ENCODE assay signal across 13 mouse cellular contexts in the genomic region with DNA sequence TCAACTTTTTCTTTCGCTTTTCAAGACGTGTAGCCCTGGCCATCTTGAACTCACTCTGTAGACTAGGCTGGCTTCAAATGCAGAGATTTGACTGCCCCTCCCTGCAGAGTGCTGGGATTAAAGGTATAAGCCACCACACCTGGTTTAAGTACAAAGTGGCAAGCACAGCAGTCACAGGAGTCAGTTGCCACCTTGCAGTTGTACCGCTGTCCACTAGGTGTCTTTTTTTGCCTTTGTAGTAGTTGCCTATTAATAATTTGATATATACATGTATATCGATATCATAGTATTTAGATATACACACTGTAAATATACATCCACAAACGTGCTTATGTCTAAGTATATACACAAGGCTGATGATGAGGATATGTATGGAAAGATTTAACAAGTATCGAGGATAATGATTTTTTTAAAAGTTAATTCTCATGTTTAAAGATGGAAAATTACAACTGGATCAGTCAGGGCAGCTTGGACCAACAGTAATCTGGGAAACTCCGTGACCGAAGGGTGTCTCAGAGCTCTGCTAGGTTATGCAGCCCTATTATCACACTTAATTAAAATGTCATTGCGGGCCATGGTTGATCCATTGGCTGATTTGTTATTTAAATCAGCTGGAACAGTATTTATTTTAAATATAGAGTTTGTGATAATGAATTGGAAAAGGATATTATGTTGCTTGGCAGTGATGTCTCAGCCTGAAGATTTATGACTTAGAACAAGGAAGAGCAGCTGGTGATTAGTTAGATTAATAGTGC.
DNase-seq lines count a peak whose midpoint lies in the region; ATAC-seq and TF ChIP-seq lines count a peak whose summit lies in the region.
"Had no signal": no experiment of that assay in that cellular context is flagged by ENCODE, and none has a peak within 500 bp of the region (broad histone marks: within the 10 kb centered on the region; RNA-seq: fewer than 3 reads in every experiment).

No protein-coding gene starts in this region.

- no peaks in the 10 kb centered on the region for H3K36me3 ChIP-seq in forebrain, postnatal 0 days (ENCODE audit: insufficient read depth)
- H3K36me3 ChIP-seq in forebrain, embryonic 16.5 days (ENCODE audit: control insufficient read depth, insufficient read depth), result no peaks in the 10 kb centered on the region
- H3K36me3 ChIP-seq: embryonic facial prominence, embryonic 15.5 days; midbrain, embryonic 13.5 days had no signal

- H3K4me2 ChIP-seq in forebrain, postnatal 0 days (ENCODE audit: low read depth), result no peak overlapping the region
- H3K4me2 ChIP-seq in forebrain, embryonic 16.5 days (ENCODE audit: low read length), result no peak overlapping the region
- H3K4me2 ChIP-seq: embryonic facial prominence, embryonic 15.5 days; heart, embryonic 11.5 days; midbrain, embryonic 13.5 days had no signal

- H3K27ac ChIP-seq in forebrain, postnatal 0 days (ENCODE audit: low read depth, low read length), result no peak overlapping the region
- H3K27ac ChIP-seq in forebrain, embryonic 16.5 days (ENCODE audit: low read length), result no peak overlapping the region
- H3K27ac ChIP-seq in layer of hippocampus, adult 2 months, result no peak overlapping the region
- H3K27ac ChIP-seq: embryonic facial prominence, embryonic 15.5 days; midbrain, embryonic 13.5 days had no signal

- H3K9me3 ChIP-seq in forebrain, postnatal 0 days (ENCODE audit: low read length), result no peaks in the 10 kb centered on the region
- H3K9me3 ChIP-seq in forebrain, embryonic 16.5 days (ENCODE audit: control insufficient read depth, low read length), result no peaks in the 10 kb centered on the region
- H3K9me3 ChIP-seq: embryonic facial prominence, embryonic 15.5 days; midbrain, embryonic 13.5 days had no signal

- no peak for ATAC-seq in forebrain, postnatal 0 days
- ATAC-seq in forebrain, embryonic 16.5 days, result no peak; the same call in 1 of the 2 replicates
- ATAC-seq: inflammation-experienced regulatory T-cells, adult 6 months; midbrain, embryonic 13.5 days had no signal

- DNase-seq in forebrain, postnatal 0 days, result no peak
- DNase-seq in layer of hippocampus, adult 2 months (ENCODE audit: low spot score in 2 of 2), result no peak
- DNase-seq in layer of hippocampus, postnatal 25 days (ENCODE audit: extremely low spot score in 1 of 2, low spot score in 1 of 2), result no peak
- DNase-seq in thymus, postnatal 4 days, result peak; percentile 9
- no peak for DNase-seq in thymus, postnatal 25 days
- no peak for DNase-seq in adrenal gland, postnatal 4 days (ENCODE audit: low spot score in 2 of 2)
- no peak for DNase-seq in gastrocnemius, adult 18-20 months (ENCODE audit: low spot score)
- DNase-seq: spleen, adult 18-20 months had no signal

- H3K27me3 ChIP-seq in forebrain, postnatal 0 days (ENCODE audit: insufficient read depth, low read length), result no peaks in the 10 kb centered on the region
- H3K27me3 ChIP-seq in forebrain, embryonic 16.5 days (replicated peaks; ENCODE audit: control insufficient read depth, insufficient read depth, low read length), result no peaks in the 10 kb centered on the region
- H3K27me3 ChIP-seq: embryonic facial prominence, embryonic 15.5 days; midbrain, embryonic 13.5 days had no signal

- WGBS in forebrain, postnatal 0 days, result 76% methylated on average over 9 of the region's 9 CpGs
- 84% methylated on average over 9 of the region's 9 CpGs for WGBS in forebrain, embryonic 16.5 days

- TF ChIP-seq CTCF in forebrain, postnatal 0 days (IDR thresholded peaks at IDR 0.05; ENCODE audit: low read depth), result peak; percentile 56
- peak; percentile 80 for TF ChIP-seq CTCF in layer of hippocampus, adult 2 months (conservative IDR thresholded peaks at IDR 0.05)

- no peaks in the 10 kb centered on the region for H3K4me1 ChIP-seq in forebrain, postnatal 0 days (ENCODE audit: insufficient read depth)
- H3K4me1 ChIP-seq in forebrain, embryonic 16.5 days (replicated peaks; ENCODE audit: control insufficient read depth, insufficient read depth, low read length), result peaks cover 11% of the 10 kb centered on the region
- H3K4me1 ChIP-seq: embryonic facial prominence, embryonic 15.5 days had no signal

- no peak overlapping the region for H3K4me3 ChIP-seq in forebrain, postnatal 0 days (ENCODE audit: low read depth, low read length)
- no peak overlapping the region for H3K4me3 ChIP-seq in forebrain, embryonic 16.5 days (replicated peaks; ENCODE audit: low read length)
- H3K4me3 ChIP-seq in layer of hippocampus, adult 2 months, result no peak overlapping the region
- H3K4me3 ChIP-seq: embryonic facial prominence, embryonic 15.5 days; midbrain, embryonic 13.5 days had no signal

- no peak overlapping the region for H3K9ac ChIP-seq in forebrain, postnatal 0 days
- H3K9ac ChIP-seq in forebrain, embryonic 16.5 days (replicated peaks; ENCODE audit: low read depth, low read length), result no peak overlapping the region
- H3K9ac ChIP-seq: embryonic facial prominence, embryonic 15.5 days; midbrain, embryonic 13.5 days had no signal
